Mouse (Mus musculus): ENCODE results near the gene Ncapg2. TPM values are rescaled to one million over a fixed set of nuclear protein-coding genes. Genes with fewer than 3 reads are reported as not detected.

Ncapg2 gene
- polyA plus RNA-seq, 1 experiment, result 49.5 TPM

GRCm38 (mm10) chr12:116383995-116384394, 21.2 kb upstream of the Ncapg2 start:
- Histone ChIP-seq H3K4me1 (ENCODE audit: control insufficient read depth, insufficient read depth, low read length) (no peaks in the 10 kb centered on the region), H3K36me3 (ENCODE audit: control insufficient read depth, insufficient read depth, low read length, poor library complexity, severe bottlenecking) (no peaks in the 10 kb centered on the region), H3K9ac (ENCODE audit: low read depth, poor library complexity, severe bottlenecking) (no peak overlapping the region), H3K27ac (ENCODE audit: insufficient read depth, low read length) (no peak overlapping the region), H3K27me3 (ENCODE audit: control insufficient read depth, insufficient read depth, low read length, poor library complexity, severe bottlenecking) (no peaks in the 10 kb centered on the region), H3K9me3 (replicated peaks; ENCODE audit: control insufficient read depth, insufficient read depth, low read length, poor library complexity, severe bottlenecking) (no peaks in the 10 kb centered on the region), H3K4me3 (ENCODE audit: low read depth, low read length) (no peak overlapping the region)
- TF ChIP-seq POLR2A (IDR thresholded peaks at IDR 0.05; ENCODE audit: insufficient read depth, low read length) (no peak), CTCF (IDR thresholded peaks at IDR 0.05; ENCODE audit: low read depth, low read length) (no peak)

GRCm38 (mm10) chr12:116386802-116387201, 18.4 kb upstream of the Ncapg2 start:
- H3K9ac ChIP-seq (ENCODE audit: low read depth, poor library complexity, severe bottlenecking), result no peak overlapping the region
- H3K9me3 ChIP-seq (replicated peaks; ENCODE audit: control insufficient read depth, insufficient read depth, low read length, poor library complexity, severe bottlenecking), result no peaks in the 10 kb centered on the region
- H3K4me3 ChIP-seq (ENCODE audit: low read depth, low read length), result no peak overlapping the region
- TF ChIP-seq POLR2A (IDR thresholded peaks at IDR 0.05; ENCODE audit: insufficient read depth, low read length), result no peak
- no peak for TF ChIP-seq CTCF (IDR thresholded peaks at IDR 0.05; ENCODE audit: low read depth, low read length)
- TF ChIP-seq EP300 (IDR thresholded peaks at IDR 0.05; ENCODE audit: insufficient read depth, low read depth, low read length), result no peak
- no peaks in the 10 kb centered on the region for H3K4me1 ChIP-seq (ENCODE audit: control insufficient read depth, insufficient read depth, low read length)
- no peaks in the 10 kb centered on the region for H3K36me3 ChIP-seq (ENCODE audit: control insufficient read depth, insufficient read depth, low read length, poor library complexity, severe bottlenecking)
- no peak overlapping the region for H3K27ac ChIP-seq (ENCODE audit: insufficient read depth, low read length)
- no peaks in the 10 kb centered on the region for H3K27me3 ChIP-seq (ENCODE audit: control insufficient read depth, insufficient read depth, low read length, poor library complexity, severe bottlenecking)

- no peak overlapping the region for H3K9ac ChIP-seq (ENCODE audit: low read depth, poor library complexity, severe bottlenecking)
- no peak overlapping the region for H3K27ac ChIP-seq (ENCODE audit: insufficient read depth, low read length)
- no peaks in the 10 kb centered on the region for H3K9me3 ChIP-seq (replicated peaks; ENCODE audit: control insufficient read depth, insufficient read depth, low read length, poor library complexity, severe bottlenecking)
- H3K27me3 ChIP-seq (ENCODE audit: control insufficient read depth, insufficient read depth, low read length, poor library complexity, severe bottlenecking), result no peaks in the 10 kb centered on the region
- no peaks in the 10 kb centered on the region for H3K36me3 ChIP-seq (ENCODE audit: control insufficient read depth, insufficient read depth, low read length, poor library complexity, severe bottlenecking)
- H3K4me3 ChIP-seq (ENCODE audit: low read depth, low read length), result no peak overlapping the region
- TF ChIP-seq EP300 (IDR thresholded peaks at IDR 0.05; ENCODE audit: insufficient read depth, low read depth, low read length) (no peak), POLR2A (IDR thresholded peaks at IDR 0.05; ENCODE audit: insufficient read depth, low read length) (no peak), CTCF (IDR thresholded peaks at IDR 0.05; ENCODE audit: low read depth, low read length) (no peak)
- no peaks in the 10 kb centered on the region for H3K4me1 ChIP-seq (ENCODE audit: control insufficient read depth, insufficient read depth, low read length)
Observed at GRCm38 (mm10) chr12:116389868-116390267, 15.3 kb upstream of the Ncapg2 start.

- H3K9ac ChIP-seq (ENCODE audit: low read depth, poor library complexity, severe bottlenecking), result no peak overlapping the region
- H3K4me1 ChIP-seq (ENCODE audit: control insufficient read depth, insufficient read depth, low read length), result no peaks in the 10 kb centered on the region
- no peak overlapping the region for H3K27ac ChIP-seq (ENCODE audit: insufficient read depth, low read length)
- H3K9me3 ChIP-seq (replicated peaks; ENCODE audit: control insufficient read depth, insufficient read depth, low read length, poor library complexity, severe bottlenecking), result no peaks in the 10 kb centered on the region
- no peaks in the 10 kb centered on the region for H3K27me3 ChIP-seq (ENCODE audit: control insufficient read depth, insufficient read depth, low read length, poor library complexity, severe bottlenecking)
- TF ChIP-seq EP300 (IDR thresholded peaks at IDR 0.05; ENCODE audit: insufficient read depth, low read depth, low read length) (no peak), POLR2A (IDR thresholded peaks at IDR 0.05; ENCODE audit: insufficient read depth, low read length) (no peak), CTCF (IDR thresholded peaks at IDR 0.05; ENCODE audit: low read depth, low read length) (no peak)
- no peaks in the 10 kb centered on the region for H3K36me3 ChIP-seq (ENCODE audit: control insufficient read depth, insufficient read depth, low read length, poor library complexity, severe bottlenecking)
- no peak overlapping the region for H3K4me3 ChIP-seq (ENCODE audit: low read depth, low read length)
Observed at GRCm38 (mm10) chr12:116394327-116394726, 10.9 kb upstream of the Ncapg2 start.

- no peak for TF ChIP-seq CTCF (IDR thresholded peaks at IDR 0.05; ENCODE audit: low read depth, low read length)
- no peak for TF ChIP-seq POLR2A (IDR thresholded peaks at IDR 0.05; ENCODE audit: insufficient read depth, low read length)
- TF ChIP-seq EP300 (IDR thresholded peaks at IDR 0.05; ENCODE audit: insufficient read depth, low read depth, low read length), result no peak
- H3K9ac ChIP-seq (ENCODE audit: low read depth, poor library complexity, severe bottlenecking), result no peak overlapping the region
Observed at GRCm38 (mm10) chr12:116395312-116395711, 9.9 kb upstream of the Ncapg2 start.

GRCm38 (mm10) chr12:116396072-116396695, 9.0 kb upstream of the Ncapg2 start:
- no peak for TF ChIP-seq POLR2A (IDR thresholded peaks at IDR 0.05; ENCODE audit: insufficient read depth, low read length)
- TF ChIP-seq CTCF (IDR thresholded peaks at IDR 0.05; ENCODE audit: low read depth, low read length), result no peak
- TF ChIP-seq EP300 (IDR thresholded peaks at IDR 0.05; ENCODE audit: insufficient read depth, low read depth, low read length), result no peak
- Histone ChIP-seq H3K9ac (ENCODE audit: low read depth, poor library complexity, severe bottlenecking) (no peak overlapping the region), H3K9me3 (replicated peaks; ENCODE audit: control insufficient read depth, insufficient read depth, low read length, poor library complexity, severe bottlenecking) (no peaks in the 10 kb centered on the region), H3K4me1 (ENCODE audit: control insufficient read depth, insufficient read depth, low read length) (no peaks in the 10 kb centered on the region), H3K4me3 (ENCODE audit: low read depth, low read length) (no peak overlapping the region), H3K27me3 (ENCODE audit: control insufficient read depth, insufficient read depth, low read length, poor library complexity, severe bottlenecking) (no peaks in the 10 kb centered on the region), H3K36me3 (ENCODE audit: control insufficient read depth, insufficient read depth, low read length, poor library complexity, severe bottlenecking) (no peaks in the 10 kb centered on the region), H3K27ac (ENCODE audit: insufficient read depth, low read length) (no peak overlapping the region)

More at GRCm38 (mm10) chr12:116395312-116395711, 9.9 kb upstream of the Ncapg2 start:
- Histone ChIP-seq H3K4me3 (ENCODE audit: low read depth, low read length) (no peak overlapping the region), H3K4me1 (ENCODE audit: control insufficient read depth, insufficient read depth, low read length) (no peaks in the 10 kb centered on the region), H3K36me3 (ENCODE audit: control insufficient read depth, insufficient read depth, low read length, poor library complexity, severe bottlenecking) (no peaks in the 10 kb centered on the region), H3K27me3 (ENCODE audit: control insufficient read depth, insufficient read depth, low read length, poor library complexity, severe bottlenecking) (no peaks in the 10 kb centered on the region), H3K9me3 (replicated peaks; ENCODE audit: control insufficient read depth, insufficient read depth, low read length, poor library complexity, severe bottlenecking) (no peaks in the 10 kb centered on the region), H3K27ac (ENCODE audit: insufficient read depth, low read length) (no peak overlapping the region)
